Mouse (Mus musculus) E14TG2a.4 (cell line): ENCODE results near the gene Vangl1.

Experiments used
- H3K27me3 ChIP-seq: 2 replicates; pipeline ENCODE4 v1.6.1; 2014; ENCODE audit warnings: low read length, control low read depth; ENCODE audit not compliant: insufficient read depth
- H3K36me3 ChIP-seq: 2 replicates; pipeline ENCODE4 v1.6.1; 2014; ENCODE audit warnings: low read length, control low read depth; ENCODE audit not compliant: insufficient read depth
- H3K4me1 ChIP-seq: replicated peaks from 2 replicates; pipeline ENCODE4 v1.6.1; 2014; ENCODE audit warnings: low read depth, low read length, control low read depth
- H3K4me3 ChIP-seq: replicated peaks from 2 replicates; pipeline ENCODE4 v1.5.1; 2014; ENCODE audit warnings: mild to moderate bottlenecking, low read length
- H3K9me3 ChIP-seq: 2 replicates; pipeline ENCODE4 v1.6.1; 2014; ENCODE audit warnings: low read length, control low read depth
- CTCF ChIP-seq: conservative IDR thresholded peaks from 2 replicates; pipeline ENCODE4 v1.5.1; 2014; ENCODE audit warnings: low read length
- NANOG ChIP-seq: IDR thresholded peaks from 2 replicates; pipeline ENCODE4 v1.6.1; 2014; ENCODE audit warnings: borderline replicate concordance, low read length, mixed read lengths
- POU5F1 ChIP-seq: IDR thresholded peaks from 2 replicates; pipeline ENCODE4 v1.6.1; 2014; ENCODE audit warnings: low read length, borderline replicate concordance

Vangl1 gene

GRCm38 (mm10) chr3:102145645-102146386 is 58.7 kb downstream of the Vangl1 start:
- TF ChIP-seq NANOG (no peak), CTCF (no peak), POU5F1 (no peak)
- no peaks in the 10 kb centered on the region for H3K9me3 ChIP-seq
- no peaks in the 10 kb centered on the region for H3K27me3 ChIP-seq
- H3K4me3 ChIP-seq, result no peak overlapping the region
- no peaks in the 10 kb centered on the region for H3K36me3 ChIP-seq
- H3K4me1 ChIP-seq, result peaks cover 25% of the 10 kb centered on the region

GRCm38 (mm10) chr3:102144401-102144800 is 60.1 kb downstream of the Vangl1 start:
- H3K27me3 ChIP-seq, result no peaks in the 10 kb centered on the region
- H3K4me1 ChIP-seq, result peaks cover 25% of the 10 kb centered on the region
- H3K4me3 ChIP-seq, result no peak overlapping the region
- no peaks in the 10 kb centered on the region for H3K36me3 ChIP-seq
- no peaks in the 10 kb centered on the region for H3K9me3 ChIP-seq
- TF ChIP-seq NANOG (no peak), CTCF (no peak), POU5F1 (no peak)

- Histone ChIP-seq H3K4me1 (peaks cover 25% of the 10 kb centered on the region), H3K27me3 (no peaks in the 10 kb centered on the region), H3K4me3 (no peak overlapping the region), H3K9me3 (no peaks in the 10 kb centered on the region), H3K36me3 (no peaks in the 10 kb centered on the region)
- TF ChIP-seq POU5F1 (no peak), CTCF (no peak), NANOG (no peak)
Measured at GRCm38 (mm10) chr3:102143536-102143935, 61.0 kb downstream of the Vangl1 start.

- Histone ChIP-seq H3K27me3 (0 out of 2 replicates have a peak, but pooled peaks cover 1% of the 10 kb centered on the region), H3K4me1 (peaks cover 27% of the 10 kb centered on the region), H3K4me3 (no peak overlapping the region), H3K9me3 (no peaks in the 10 kb centered on the region), H3K36me3 (no peaks in the 10 kb centered on the region)
- TF ChIP-seq CTCF (no peak), NANOG (no peak), POU5F1 (no peak)
Measured at GRCm38 (mm10) chr3:102142947-102143346, 61.5 kb downstream of the Vangl1 start.

- no peak overlapping the region for H3K4me3 ChIP-seq
- H3K9me3 ChIP-seq, result no peaks in the 10 kb centered on the region
- H3K27me3 ChIP-seq, result 0 out of 2 replicates have a peak, but pooled peaks cover 3% of the 10 kb centered on the region
- no peaks in the 10 kb centered on the region for H3K36me3 ChIP-seq
- peaks cover 31% of the 10 kb centered on the region for H3K4me1 ChIP-seq
- TF ChIP-seq NANOG, result no peak
- no peak for TF ChIP-seq POU5F1
- no peak for TF ChIP-seq CTCF
Measured at GRCm38 (mm10) chr3:102141893-102142292, 62.6 kb downstream of the Vangl1 start.

GRCm38 (mm10) chr3:102141451-102141850 is 63.0 kb downstream of the Vangl1 start:
- peaks cover 31% of the 10 kb centered on the region for H3K4me1 ChIP-seq
- no peaks in the 10 kb centered on the region for H3K36me3 ChIP-seq
- no peak overlapping the region for H3K4me3 ChIP-seq
- 0 out of 2 replicates have a peak, but pooled peaks cover 3% of the 10 kb centered on the region for H3K27me3 ChIP-seq
- no peaks in the 10 kb centered on the region for H3K9me3 ChIP-seq
- TF ChIP-seq NANOG (no peak), CTCF (no peak), POU5F1 (no peak)

- H3K27me3 ChIP-seq, result 0 out of 2 replicates have a peak, but pooled peaks cover 3% of the 10 kb centered on the region
- TF ChIP-seq NANOG (no peak), POU5F1 (no peak), CTCF (no peak)
- peaks cover 31% of the 10 kb centered on the region for H3K4me1 ChIP-seq
- H3K36me3 ChIP-seq, result no peaks in the 10 kb centered on the region
- H3K9me3 ChIP-seq, result no peaks in the 10 kb centered on the region
- H3K4me3 ChIP-seq, result no peak overlapping the region
Measured at GRCm38 (mm10) chr3:102140606-102141005, 63.9 kb downstream of the Vangl1 start.

GRCm38 (mm10) chr3:102138899-102139298 is 65.6 kb downstream of the Vangl1 start:
- Histone ChIP-seq H3K36me3 (no peaks in the 10 kb centered on the region), H3K9me3 (no peaks in the 10 kb centered on the region), H3K4me1 (peaks cover 33% of the 10 kb centered on the region), H3K27me3 (0 out of 2 replicates have a peak, but pooled peaks cover 3% of the 10 kb centered on the region), H3K4me3 (no peak overlapping the region)
- TF ChIP-seq NANOG (no peak), CTCF (no peak), POU5F1 (no peak)

- no peak overlapping the region for H3K4me3 ChIP-seq
- H3K27me3 ChIP-seq, result 0 out of 2 replicates have a peak, but pooled peaks cover 3% of the 10 kb centered on the region
- TF ChIP-seq POU5F1 (no peak), CTCF (no peak), NANOG (no peak)
Measured at GRCm38 (mm10) chr3:102137158-102137557, 67.3 kb downstream of the Vangl1 start.

More at GRCm38 (mm10) chr3:102137158-102137557, 67.3 kb downstream of the Vangl1 start:
- peaks cover 33% of the 10 kb centered on the region for H3K4me1 ChIP-seq
- H3K9me3 ChIP-seq, result no peaks in the 10 kb centered on the region
- H3K36me3 ChIP-seq, result no peaks in the 10 kb centered on the region
